9 mouse cellular contexts compared by ENCODE assay signal in genomic region chr5:30243741-30244140, GRCm38 (mm10). TPM values are rescaled to one million over a fixed set of nuclear protein-coding genes. Genes with fewer than 3 reads are reported as not detected.
A peak's percentile ranks its signal among the peaks of the same experiment; 100 is the strongest.
DNase-seq lines count a peak whose midpoint lies in the region; ATAC-seq and TF ChIP-seq lines count a peak whose summit lies in the region.
"Had no signal": no experiment of that assay in that cellular context is flagged by ENCODE, and none has a peak within 500 bp of the region (broad histone marks: within the 10 kb centered on the region; RNA-seq: fewer than 3 reads in every experiment).

No protein-coding gene starts in this region.

- TF ChIP-seq CTCF in Patski (IDR thresholded peaks at IDR 0.05) = peak; percentile 25

- peak overlapping the region; percentile 54; the same call in 1 of the 2 replicates for H3K27ac ChIP-seq in heart, embryonic 11.5 days (ENCODE audit: low read depth, low read length)
- no peak overlapping the region for H3K27ac ChIP-seq in heart, embryonic 10.5 days
- H3K27ac ChIP-seq in liver, embryonic 13.5 days = no peak overlapping the region

- peak overlapping the region; percentile 35 for H3K4me2 ChIP-seq in heart, embryonic 11.5 days
- H3K4me2 ChIP-seq in liver, embryonic 13.5 days = no peak overlapping the region

- no peaks in the 10 kb centered on the region for H3K9me3 ChIP-seq in heart, embryonic 11.5 days (replicated peaks; ENCODE audit: control insufficient read depth, low read length)
- H3K9me3 ChIP-seq in heart, embryonic 10.5 days = no peaks in the 10 kb centered on the region
- H3K9me3 ChIP-seq in liver, embryonic 13.5 days (replicated peaks) = no peaks in the 10 kb centered on the region

- POLR2A ChIA-PET in Patski (lab: Charles Lee) = interaction anchor here (1.1 kb wide), 1 partner anchor 8 kb away, joined by 4 read pairs; no protein-coding TSS in a partner anchor

- no peak for DNase-seq in heart, embryonic 10.5 days (ENCODE audit: low spot score)
- DNase-seq in 416B (ENCODE audit: low read depth) (peak; percentile 39), Patski (ENCODE audit: low read depth, low spot score) (no peak)
- no peak for DNase-seq in liver, embryonic 13.5 days
- DNase-seq in right cerebral cortex, postnatal 14 days = no peak
- no peak for DNase-seq in gastrocnemius, adult 18-20 months (ENCODE audit: low spot score)

- in situ Hi-C loops in Patski (cut with MboI; ENCODE audit: low pct_unique_long_range_greater_than_20kb) = no loop called here

- peaks cover 32% of the 10 kb centered on the region for H3K4me1 ChIP-seq in heart, embryonic 11.5 days (ENCODE audit: control insufficient read depth, insufficient read depth, low read length)
- H3K4me1 ChIP-seq in heart, embryonic 10.5 days = peaks cover 33% of the 10 kb centered on the region
- H3K4me1 ChIP-seq in liver, embryonic 13.5 days (replicated peaks) = peaks cover 66% of the 10 kb centered on the region

- no peaks in the 10 kb centered on the region for H3K27me3 ChIP-seq in heart, embryonic 11.5 days (ENCODE audit: control insufficient read depth, insufficient read depth, low read length)
- H3K27me3 ChIP-seq in heart, embryonic 10.5 days (ENCODE audit: insufficient read depth, poor library complexity, severe bottlenecking) = no peaks in the 10 kb centered on the region
- H3K27me3 ChIP-seq in Patski = no peaks in the 10 kb centered on the region
- no peaks in the 10 kb centered on the region for H3K27me3 ChIP-seq in liver, embryonic 13.5 days

- H3K9ac ChIP-seq in heart, embryonic 11.5 days (ENCODE audit: low read depth, low read length) = no peak overlapping the region
- H3K9ac ChIP-seq in liver, embryonic 13.5 days = no peak overlapping the region

- H3K4me3 ChIP-seq in heart, embryonic 11.5 days (ENCODE audit: low read depth, low read length) = no peak overlapping the region
- no peak overlapping the region for H3K4me3 ChIP-seq in heart, embryonic 10.5 days
- no peak overlapping the region for H3K4me3 ChIP-seq in liver, embryonic 13.5 days (replicated peaks)

- ATAC-seq in heart, embryonic 11.5 days (replicated peaks; ENCODE audit: insufficient number of reproducible peaks, low FRiP score, low TSS enrichment) = no peak
- ATAC-seq in Patski = no peak
- peak; percentile 42; the same call in 1 of the 2 replicates for ATAC-seq in liver, embryonic 13.5 days (ENCODE audit: low read depth)
- ATAC-seq in cerebellum, adult (ENCODE audit: insufficient number of reproducible peaks, low FRiP score, low TSS enrichment) = no peak

- no peaks in the 10 kb centered on the region; the same call in 1 of the 2 replicates for H3K36me3 ChIP-seq in heart, embryonic 11.5 days (ENCODE audit: control insufficient read depth, insufficient read depth, low read length)
- peaks cover 13% of the 10 kb centered on the region for H3K36me3 ChIP-seq in heart, embryonic 10.5 days
- H3K36me3 ChIP-seq in liver, embryonic 13.5 days = peaks cover 7% of the 10 kb centered on the region

- WGBS in heart, embryonic 11.5 days (ENCODE audit: insufficient replicate concordance) = 37% methylated on average over 9 of the region's 9 CpGs
- WGBS in heart, embryonic 10.5 days = 36% methylated on average over 9 of the region's 9 CpGs
- WGBS in liver, embryonic 13.5 days (ENCODE audit: insufficient replicate concordance) = 30% methylated on average over 9 of the region's 9 CpGs

- CTCF ChIA-PET in Patski (lab: Charles Lee) = interaction anchor here (2.0 kb wide), 1 partner anchor 8 kb away, joined by 4 read pairs; no protein-coding TSS in a partner anchor

RNA-seq across cellular contexts. Expression of gene Selenoi, which starts 11.4 kb away (rescaled TPM):
- 22.9 and 24.9 TPM in 2 replicates for polyA plus RNA-seq in heart, embryonic 11.5 days (2014; fragmentation: Nextera tagmentation; extraction: Ambion mirVana)
- 23.3 and 25.6 TPM in 2 replicates for polyA plus RNA-seq in heart, embryonic 10.5 days (2016; fragmentation: Nextera tagmentation; extraction: Ambion mirVana)
- polyA plus RNA-seq in Patski (2021) = 32.8 TPM
- 14.0 and 21.3 TPM in 2 replicates for polyA plus RNA-seq in liver, embryonic 13.5 days (2015; fragmentation: Nextera tagmentation; extraction: Ambion mirVana)
- 1 to 10 TPM; 8.3 to 9.1 TPM for total RNA-seq in gastrocnemius, adult 18-20 months (2021)

RNA-seq across cellular contexts. Expression of gene Drc1, which starts 37.4 kb away (rescaled TPM):
- polyA plus RNA-seq in heart, embryonic 11.5 days (2014; fragmentation: Nextera tagmentation; extraction: Ambion mirVana) = 0.36 TPM in 1 of 2 replicates, not detected in the other
- 0.15 and 0.64 TPM in 2 replicates for polyA plus RNA-seq in heart, embryonic 10.5 days (2016; fragmentation: Nextera tagmentation; extraction: Ambion mirVana)
- 0.36 TPM for polyA plus RNA-seq in Patski (2021)
- polyA plus RNA-seq in liver, embryonic 13.5 days (2015; fragmentation: Nextera tagmentation; extraction: Ambion mirVana) = 1.8 TPM in 2 replicates
- not detected for total RNA-seq in gastrocnemius, adult 18-20 months (2021)

RNA-seq across cellular contexts. Expression of gene Adgrf3, which starts 38.2 kb away (rescaled TPM):
- polyA plus RNA-seq in heart, embryonic 11.5 days (2014; fragmentation: Nextera tagmentation; extraction: Ambion mirVana) = 0.24 and 0.62 TPM in 2 replicates
- polyA plus RNA-seq in heart, embryonic 10.5 days (2016; fragmentation: Nextera tagmentation; extraction: Ambion mirVana) = 0.16 and 0.17 TPM in 2 replicates
- 0.01 TPM for polyA plus RNA-seq in Patski (2021)
- polyA plus RNA-seq in liver, embryonic 13.5 days (2015; fragmentation: Nextera tagmentation; extraction: Ambion mirVana) = not detected in 2 replicates
- total RNA-seq in gastrocnemius, adult 18-20 months (2021) = not detected
- total RNA-seq: layer of hippocampus, adult 8-10 months had no signal
